Mouse (Mus musculus): ENCODE data around the gene Ccdc187.

Ccdc187 gene

DNA sequence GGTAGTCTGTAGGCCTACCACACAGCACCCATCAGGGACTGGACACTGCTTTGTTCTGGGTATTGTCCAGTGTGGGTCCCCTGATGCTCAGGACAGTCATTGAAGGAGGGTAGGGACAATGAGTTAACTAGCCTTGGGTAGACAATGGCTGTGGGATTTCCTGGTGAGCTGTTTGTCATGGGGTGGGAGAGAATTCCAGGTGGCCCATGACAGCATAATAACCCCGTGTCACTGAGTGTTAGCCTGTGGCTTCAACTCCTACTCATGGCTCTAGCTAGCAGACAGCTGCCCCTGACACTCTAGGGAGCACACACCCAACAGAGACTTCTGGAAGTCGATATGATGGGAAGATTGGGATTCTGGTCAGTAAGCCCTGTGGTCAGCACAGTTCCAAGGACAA is at the start of gene Ccdc187:
Gene Ccdc187, minus strand, starts transcription at position 101 of the 400 bp plus-strand sequence.
- no peak for DNase-seq (ENCODE audit: extremely low read depth, low read depth)

- no peak for DNase-seq (ENCODE audit: extremely low read depth, low read depth)
Observed at GRCm38 (mm10) chr2:26342609-26343490, 48.5 kb upstream of the Ccdc187 start.

GRCm38 (mm10) chr2:26342044-26342443 is 47.7 kb upstream of the Ccdc187 start:
- no peak for DNase-seq (ENCODE audit: extremely low read depth, low read depth)

DNA sequence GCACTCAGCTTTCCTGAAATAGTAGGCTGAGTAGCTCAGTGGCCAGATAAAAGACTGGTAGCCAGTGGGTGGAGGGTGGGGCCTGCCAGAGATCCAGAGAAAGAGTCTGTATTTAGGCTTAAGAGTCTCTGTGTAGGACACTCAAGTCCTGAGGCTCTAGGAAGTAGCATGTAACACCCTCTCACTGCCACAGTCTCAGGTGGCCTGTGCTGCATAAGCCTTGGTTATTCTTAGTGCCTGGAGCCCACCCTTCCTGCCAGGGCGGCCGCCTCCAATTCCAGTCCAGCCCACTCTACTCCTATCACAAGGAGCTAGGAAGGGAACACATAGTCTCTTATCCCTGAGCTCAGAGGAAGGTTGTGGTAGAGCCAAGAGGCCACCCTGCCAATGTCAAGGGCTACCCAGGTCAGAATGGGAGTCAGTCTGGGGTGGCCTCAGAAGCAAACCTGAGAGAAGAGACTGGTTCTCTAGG is 47.2 kb upstream of the Ccdc187 start:
- DNase-seq (ENCODE audit: extremely low read depth, low read depth): no peak

- DNase-seq (ENCODE audit: extremely low read depth, low read depth): no peak
Observed at GRCm38 (mm10) chr2:26339204-26339551, 44.8 kb upstream of the Ccdc187 start.

DNA sequence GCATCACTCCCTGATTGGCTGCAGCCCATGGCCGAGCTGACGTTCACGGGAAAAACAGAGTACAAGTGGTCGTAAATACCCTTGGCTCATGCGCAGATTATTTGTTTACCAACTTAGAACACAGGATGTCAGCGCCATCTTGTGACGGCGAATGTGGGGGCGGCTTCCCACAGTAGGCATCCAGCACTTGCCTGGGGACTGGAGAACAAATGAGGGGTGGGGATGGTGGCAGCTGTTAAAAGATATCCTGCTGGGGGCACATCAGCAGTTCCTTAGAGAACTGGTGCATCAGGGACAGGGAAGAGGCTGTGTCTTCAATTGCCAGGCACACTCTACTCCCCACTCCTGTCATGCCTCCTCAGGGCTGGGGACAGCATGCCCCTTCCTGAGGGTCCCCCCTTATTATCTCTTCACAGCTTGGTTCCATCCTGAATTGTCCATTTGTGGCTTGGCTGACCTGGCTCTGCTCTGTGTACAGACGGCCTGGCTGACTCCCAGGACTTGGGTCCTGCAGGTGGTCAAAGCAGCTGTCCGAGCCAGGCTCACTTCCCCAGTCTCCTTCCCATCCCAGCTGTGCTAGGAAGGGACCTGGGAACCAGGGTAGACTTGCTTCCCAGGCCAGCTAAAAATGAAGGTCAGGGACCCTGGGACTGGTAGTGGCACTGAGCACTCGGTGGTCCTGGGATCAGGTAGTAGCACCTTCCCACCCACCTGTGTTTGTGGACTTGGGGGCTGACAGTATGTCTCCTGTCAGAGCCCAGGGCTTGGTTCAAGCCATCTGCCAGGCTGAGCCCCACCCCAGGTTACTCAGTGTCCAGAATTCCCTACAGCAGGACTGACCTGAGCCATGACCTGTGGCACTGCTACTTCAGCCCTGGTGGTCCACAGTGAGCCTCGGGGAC is 44.2 kb upstream of the Ccdc187 start:
- DNase-seq (ENCODE audit: extremely low read depth, low read depth): no peak

DNA sequence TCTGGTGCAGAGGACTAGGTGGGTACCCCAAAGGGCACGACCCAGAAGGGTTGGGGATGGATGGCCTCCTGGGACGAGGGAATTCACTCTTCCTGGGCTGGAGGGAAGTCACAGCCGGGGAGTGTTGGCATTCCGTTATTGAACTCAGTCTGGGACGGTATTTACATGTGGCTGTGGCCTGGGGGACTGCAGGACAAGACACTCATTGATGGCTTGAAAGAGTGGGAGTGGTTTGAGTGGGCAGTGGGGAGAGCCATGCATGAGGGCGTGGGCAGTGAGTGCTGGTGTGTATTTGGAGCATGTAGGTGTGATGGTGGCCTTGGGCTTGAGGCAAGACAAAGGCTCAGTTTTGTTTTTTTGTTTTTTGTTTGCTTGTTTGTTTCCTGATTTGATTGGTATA is 36.3 kb upstream of the Ccdc187 start:
- DNase-seq (ENCODE audit: extremely low read depth, low read depth): no peak

DNA sequence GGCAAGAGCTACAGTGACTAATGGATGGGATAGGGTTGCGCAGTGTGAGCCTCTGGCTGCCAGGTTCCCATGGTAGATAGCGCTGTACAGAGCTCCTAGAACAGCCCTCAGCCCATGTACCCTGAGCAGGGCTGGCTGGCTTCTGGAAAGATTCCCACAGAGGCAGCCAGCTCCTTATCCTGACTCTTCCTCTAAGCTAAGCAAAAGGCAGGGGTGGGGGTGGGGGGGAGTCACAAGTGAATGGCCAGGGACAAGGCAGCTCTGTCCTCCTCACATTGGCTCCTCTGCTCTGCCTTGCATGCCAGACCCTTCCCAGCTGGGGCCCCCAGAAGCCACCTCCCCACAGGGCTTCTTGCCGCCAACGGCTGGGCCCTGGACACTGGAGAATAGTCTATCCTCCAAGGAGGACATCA is 35.7 kb upstream of the Ccdc187 start:
- no peak for DNase-seq (ENCODE audit: extremely low read depth, low read depth)

DNA sequence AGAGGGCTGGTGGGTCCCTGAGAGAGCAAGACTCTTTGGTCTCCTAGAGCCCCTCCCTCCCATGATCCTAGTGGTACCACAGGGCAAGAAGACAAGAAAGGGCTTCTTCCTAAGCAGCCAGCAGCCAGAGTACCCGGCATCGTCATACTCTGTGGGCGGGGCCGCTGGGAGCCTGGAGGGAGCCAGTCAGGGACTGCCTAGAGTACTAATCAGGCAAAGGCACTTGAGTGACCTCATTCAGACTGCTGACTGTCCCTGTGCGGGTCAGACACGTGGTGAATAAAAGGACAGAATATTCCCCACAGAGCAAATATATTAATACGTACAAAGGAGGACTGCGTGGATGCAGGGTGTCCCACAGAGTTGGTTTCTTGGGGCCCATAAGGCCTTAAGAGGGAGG is 35.0 kb upstream of the Ccdc187 start:
- no peak for DNase-seq (ENCODE audit: extremely low read depth, low read depth)

GRCm38 (mm10) chr2:26327852-26328251 is 33.5 kb upstream of the Ccdc187 start:
- DNase-seq (ENCODE audit: extremely low read depth, low read depth): no peak

DNA sequence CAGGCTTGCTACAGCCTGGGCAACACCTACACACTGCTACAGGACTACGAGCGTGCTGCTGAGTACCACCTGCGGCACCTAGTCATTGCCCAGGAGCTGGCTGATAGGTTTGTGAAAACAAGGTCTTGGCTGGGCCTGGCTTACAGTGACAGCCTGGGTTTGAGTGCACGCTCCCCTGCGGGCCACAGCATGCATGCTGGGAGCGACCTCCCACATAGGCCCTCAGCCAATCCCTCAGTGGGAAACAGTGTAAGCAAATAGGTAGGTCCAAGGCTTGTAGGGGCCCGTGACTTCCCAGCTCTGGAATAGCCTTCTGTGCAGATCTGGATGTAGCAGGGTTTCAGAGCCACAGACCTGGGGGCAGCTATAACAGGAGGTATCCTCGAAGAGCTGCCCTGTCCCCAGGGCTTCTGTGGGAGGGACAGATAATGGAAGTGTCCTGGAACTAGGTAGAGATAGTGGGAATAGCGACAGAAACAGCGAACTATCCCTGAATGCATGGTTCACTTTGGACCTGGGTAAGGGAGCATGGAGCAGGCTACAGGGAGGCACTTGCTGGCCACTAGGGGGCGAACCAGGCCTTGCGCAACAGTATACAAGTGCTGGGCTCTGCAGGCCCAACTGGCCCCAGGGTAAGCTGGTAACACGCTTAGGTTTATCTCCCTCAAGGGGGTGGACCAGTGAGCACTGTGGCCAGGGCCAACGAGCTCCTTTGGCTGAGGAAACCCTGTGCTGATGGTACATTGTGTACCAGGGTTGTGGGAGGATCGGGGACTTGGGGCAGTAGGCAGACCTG is 31.2 kb upstream of the Ccdc187 start:
- peak; percentile 55 for DNase-seq (ENCODE audit: extremely low read depth, low read depth)

- no peak for DNase-seq (ENCODE audit: extremely low read depth, low read depth)
Observed at GRCm38 (mm10) chr2:26324917-26325316, 30.6 kb upstream of the Ccdc187 start.

DNA sequence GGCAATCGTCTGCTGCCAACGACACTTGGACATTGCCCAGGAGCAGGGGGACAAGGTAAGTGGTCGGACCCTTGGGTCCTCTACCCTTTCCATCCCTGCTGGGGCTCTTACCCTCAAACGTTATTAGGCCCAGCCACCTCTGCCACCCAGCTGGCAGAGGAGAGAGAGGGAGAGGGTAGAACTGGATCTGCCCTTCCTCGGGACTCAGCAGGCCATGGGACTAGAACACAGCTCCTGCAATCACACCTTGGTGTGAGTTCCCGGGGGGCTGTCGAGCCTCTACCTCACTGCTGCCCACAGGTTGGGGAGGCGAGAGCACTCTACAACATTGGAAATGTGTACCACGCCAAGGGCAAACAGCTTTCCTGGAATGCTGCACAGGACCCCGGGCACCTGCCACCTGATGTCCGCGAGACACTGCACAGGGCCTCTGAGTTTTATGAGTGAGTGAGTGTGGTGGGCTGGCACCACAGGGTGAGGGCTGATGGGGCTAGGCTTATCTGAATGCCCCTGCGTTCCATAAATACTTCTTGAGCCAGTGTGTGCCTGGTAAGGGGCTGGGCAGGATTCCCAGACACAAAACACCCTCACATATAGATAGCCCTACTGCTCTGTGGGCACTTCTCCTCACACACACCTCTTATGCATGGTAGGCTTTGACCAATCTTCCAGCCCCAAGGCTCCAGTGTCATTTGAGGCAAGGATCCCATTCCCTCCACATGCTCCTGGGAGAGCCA is 29.4 kb upstream of the Ccdc187 start:
- no peak for DNase-seq (ENCODE audit: extremely low read depth, low read depth)

GRCm38 (mm10) chr2:26320245-26321185 is 26.2 kb upstream of the Ccdc187 start:
- DNase-seq (ENCODE audit: extremely low read depth, low read depth): no peak

GRCm38 (mm10) chr2:26319519-26320244 is 25.3 kb upstream of the Ccdc187 start:
- no peak for DNase-seq (ENCODE audit: extremely low read depth, low read depth)

- no peak for DNase-seq (ENCODE audit: extremely low read depth, low read depth)
Observed at GRCm38 (mm10) chr2:26319109-26319508, 24.8 kb upstream of the Ccdc187 start.

DNA sequence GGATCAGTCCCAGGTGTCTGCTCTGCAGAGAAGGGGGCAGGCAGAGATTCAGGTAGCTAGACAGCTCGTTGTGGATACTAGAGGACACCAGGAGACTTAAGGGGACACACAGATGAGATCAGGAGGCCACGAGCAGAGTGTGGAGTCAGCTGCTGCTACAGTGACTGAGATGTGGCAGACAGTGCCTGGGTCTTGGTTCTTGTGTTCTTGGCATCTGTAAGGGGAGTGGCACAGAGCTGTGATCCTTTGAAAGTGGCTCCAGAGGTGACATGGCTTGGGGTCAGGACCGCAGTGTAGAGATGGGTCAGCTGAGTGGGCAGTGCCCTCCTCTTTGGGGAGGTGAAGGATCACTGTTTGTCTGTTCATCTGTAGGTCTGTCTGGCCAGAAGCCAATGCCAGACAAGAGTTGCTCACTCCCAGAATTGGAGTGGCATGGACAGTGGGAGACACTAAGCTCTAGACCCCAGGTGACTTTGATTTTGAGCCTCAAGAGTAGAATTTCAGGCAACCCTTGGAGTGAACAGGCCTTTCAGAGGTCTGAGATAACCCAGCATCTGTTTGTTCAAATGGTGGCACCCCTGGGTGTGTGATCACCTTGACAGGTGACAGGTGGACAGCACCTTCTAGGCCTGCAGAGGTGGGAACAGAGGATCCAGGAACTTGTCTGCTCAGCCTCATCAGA is 23.8 kb upstream of the Ccdc187 start:
- no peak for DNase-seq (ENCODE audit: extremely low read depth, low read depth)

DNA sequence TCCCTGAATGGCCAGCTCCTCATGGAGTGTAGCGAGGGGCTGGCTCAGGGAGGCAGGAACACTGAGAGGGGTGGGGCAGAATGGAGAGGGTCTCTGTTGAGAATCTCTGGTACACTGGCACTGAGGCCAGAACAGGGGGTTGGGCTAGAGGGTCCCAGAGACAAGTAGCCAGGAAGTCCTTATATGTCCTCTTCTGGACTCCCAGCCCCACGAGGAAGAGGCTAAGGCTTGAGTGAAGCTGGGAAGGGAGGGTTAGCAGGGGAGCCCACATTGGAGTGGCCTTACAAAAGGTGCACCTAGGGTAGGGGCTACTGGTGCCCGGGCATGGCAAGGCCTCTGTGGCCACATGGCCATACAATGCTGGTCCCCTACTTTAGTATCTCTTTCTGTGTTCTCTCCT is 23.0 kb upstream of the Ccdc187 start:
- DNase-seq (ENCODE audit: extremely low read depth, low read depth): no peak
